Mouse (Mus musculus) CD4-positive, CD25-positive, alpha-beta regulatory T cell (primary cell): Measurements from ENCODE around the gene Atpif1. TPM values are rescaled to one million over a fixed set of nuclear protein-coding genes. Genes with fewer than 3 reads are reported as not detected.

ENCODE experiments used
- polyA plus RNA-seq: library from polyadenylated mRNA; unstranded; fragments of 100-300 nt; shearing (Covaris generic); gene quantifications from one replicate; pipeline ENCODE4 v1.2.1, GENCODE M21; 2017

Atpif1 gene
- polyA plus RNA-seq: 178 TPM

GRCm38 (mm10) chr4:132532981-132533916, at the start of gene Atpif1:
Gene Atpif1, minus strand, starts transcription at chr4:132533659.

DNA sequence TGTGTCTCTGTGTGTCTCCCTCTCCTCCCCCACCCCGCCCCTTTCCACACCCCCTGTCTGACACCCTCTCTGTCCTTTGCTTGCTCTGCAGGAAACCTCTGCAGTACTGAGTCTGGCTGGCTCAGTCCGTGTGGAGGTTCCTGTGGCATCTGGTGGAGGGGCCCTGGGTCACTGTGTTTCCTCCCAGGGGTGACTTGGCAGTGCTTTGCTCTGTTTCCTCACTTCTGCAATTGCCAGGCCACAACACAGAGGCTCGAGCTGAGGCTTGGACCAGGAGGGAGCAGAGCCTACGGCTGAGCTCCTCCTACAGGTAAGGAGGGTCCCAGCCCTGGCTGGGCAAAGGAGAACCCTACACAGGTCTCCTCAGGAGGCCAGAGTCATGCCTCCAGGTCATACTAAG, 30.5 kb upstream of the Atpif1 start, which contains the start of gene Ptafr:
Gene Ptafr (plus strand): TSS at position 103 of the 400 bp plus-strand sequence.

DNA sequence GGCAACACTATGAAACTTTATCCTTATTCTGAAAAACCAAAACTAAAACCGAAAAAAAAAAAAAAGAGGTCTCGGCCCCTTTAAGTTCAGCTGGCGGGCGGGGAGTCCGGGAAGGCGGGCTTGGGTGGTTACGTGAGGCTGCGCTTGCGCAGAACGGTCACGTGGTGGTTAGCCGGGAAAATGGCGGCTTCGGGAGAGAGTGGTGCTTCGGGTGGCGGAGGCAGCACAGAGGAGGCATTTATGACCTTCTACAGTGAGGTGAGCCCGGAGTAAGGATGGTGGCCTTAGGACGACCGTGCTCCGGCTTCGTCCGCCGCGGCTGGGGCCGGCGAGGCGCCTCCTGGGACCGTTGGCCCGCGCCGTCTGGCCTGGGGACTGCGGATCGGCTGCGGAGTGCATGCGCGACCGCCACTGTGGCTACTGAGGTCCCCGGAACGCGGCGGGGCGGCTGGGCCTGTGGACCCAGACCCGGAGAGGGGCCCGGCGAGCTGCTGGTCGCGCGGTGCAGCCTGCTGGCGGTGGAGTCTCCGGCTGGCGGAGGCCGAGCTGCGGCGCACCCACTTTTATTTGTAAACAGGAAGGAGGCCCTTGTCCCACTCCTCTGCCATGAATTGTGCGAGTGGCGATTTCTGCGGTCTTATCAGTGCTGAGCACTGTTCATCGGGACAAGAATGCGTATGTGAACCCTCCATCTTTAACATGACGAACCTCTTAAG, 2.1 kb upstream of the Atpif1 start, which contains the start of gene Dnajc8:
Gene Dnajc8 (plus strand): TSS at position 145 of the 716 bp plus-strand sequence.

DNA sequence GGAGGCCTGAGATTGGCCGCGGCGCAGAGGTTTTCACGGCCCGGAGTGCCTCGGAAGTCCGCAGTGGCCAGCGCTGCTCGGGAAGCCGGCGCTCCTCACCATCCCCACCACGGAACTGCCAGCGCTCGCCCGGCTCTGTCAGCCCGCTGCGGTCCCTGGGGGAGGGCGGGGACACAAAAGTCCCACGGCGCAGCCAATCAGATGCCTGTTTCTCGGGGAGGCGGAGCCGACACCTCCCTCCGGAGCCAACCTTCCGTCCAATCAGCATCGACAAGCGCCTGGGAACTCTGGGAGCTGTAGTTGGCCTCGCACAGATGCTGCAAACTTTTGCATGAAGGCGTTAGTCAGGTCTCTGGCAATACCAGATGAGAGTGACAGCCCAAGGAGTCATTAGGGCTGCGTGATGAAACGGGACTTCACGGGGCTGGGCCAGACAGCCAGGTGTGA, 23.1 kb downstream of the Atpif1 start, which contains the start of gene Sesn2:
Gene Sesn2 (minus strand): TSS at position 150 of the 447 bp plus-strand sequence.

Other genes with a start within 250 kb of the Atpif1 start
- gene Rab42, start 230.3 kb downstream of the Atpif1 start, polyA plus RNA-seq: 0.24 TPM
- 78.8 TPM for gene Trnau1ap, start 204.1 kb downstream of the Atpif1 start, polyA plus RNA-seq
- 28.4 TPM for gene Rcc1, start 180.1 kb downstream of the Atpif1 start, polyA plus RNA-seq
- 3.0 TPM for gene Phactr4, start 111.2 kb downstream of the Atpif1 start, polyA plus RNA-seq
- 27.3 TPM for gene Med18, start 69.7 kb downstream of the Atpif1 start, polyA plus RNA-seq
- 8.3 TPM for gene Sesn2, start 23.2 kb downstream of the Atpif1 start, polyA plus RNA-seq
- 237 TPM for gene Dnajc8, start 1.9 kb upstream of the Atpif1 start, polyA plus RNA-seq
- 0.35 TPM for gene Ptafr, start 30.4 kb upstream of the Atpif1 start, polyA plus RNA-seq
- gene Eya3, start 105.3 kb upstream of the Atpif1 start, polyA plus RNA-seq: 31.1 TPM
- gene Xkr8, start 198.9 kb upstream of the Atpif1 start, polyA plus RNA-seq: 6.1 TPM
- gene Smpdl3b, start 223.6 kb upstream of the Atpif1 start, polyA plus RNA-seq: 0.96 TPM
- gene Rpa2, start 234.7 kb upstream of the Atpif1 start, polyA plus RNA-seq: 62.4 TPM